Mouse (Mus musculus) hindbrain, embryonic 10.5 days (tissue): ENCODE measurements around the gene Tbc1d24. TPM values are rescaled to one million over a fixed set of nuclear protein-coding genes. Genes with fewer than 3 reads are reported as not detected.

Experiments
- DNase-seq: peaks from one replicate; pipeline ENCODE4 v3.0.0-alpha.2; 2017; ENCODE audit warnings: low spot score
- H3K27ac ChIP-seq: fragments of 300-500 bp; sonication (generic); 2 replicates; pipeline ENCODE4 v1.5.1; 2016; ENCODE audit warnings: mild to moderate bottlenecking, moderate library complexity
- H3K27me3 ChIP-seq: fragments of 300-500 bp; sonication (generic); 2 replicates; pipeline ENCODE4 v1.6.1; 2016; ENCODE audit warnings: mild to moderate bottlenecking; ENCODE audit not compliant: poor library complexity, insufficient read depth, severe bottlenecking
- H3K36me3 ChIP-seq: fragments of 300-500 bp; sonication (generic); 2 replicates; pipeline ENCODE4 v1.6.1; 2016; ENCODE audit warnings: mild to moderate bottlenecking, moderate library complexity
- H3K4me1 ChIP-seq: fragments of 300-500 bp; sonication (generic); replicated peaks from 2 replicates; pipeline ENCODE4 v1.6.1; 2016; ENCODE audit warnings: mild to moderate bottlenecking
- H3K4me3 ChIP-seq: fragments of 300-500 bp; sonication (generic); 2 replicates; pipeline ENCODE4 v1.5.1; 2016; ENCODE audit warnings: mild to moderate bottlenecking, moderate library complexity
- H3K9me3 ChIP-seq: fragments of 300-500 bp; sonication (generic); 2 replicates; pipeline ENCODE4 v1.6.1; 2016; ENCODE audit warnings: mild to moderate bottlenecking, moderate library complexity
- WGBS: fragments of 180-500 bp; shearing (Covaris S2); methylation state at CpG from one replicate; pipeline ENCODE4 v1.1.7; 2016; 5-methylcytosine and 5-hydroxymethylcytosine counted together
- polyA plus RNA-seq: library from polyadenylated mRNA; unstranded; fragments of >200 nt; fragmentation: Nextera tagmentation; extraction: Ambion mirVana; gene quantifications from 2 replicates; pipeline ENCODE4 v1.2.1, GENCODE M21; 2016

Tbc1d24 gene
- polyA plus RNA-seq, 1 experiment from 2014 or later, result 6.0 TPM

- H3K4me3 ChIP-seq, result no peak overlapping the region
- H3K27me3 ChIP-seq, result no peaks in the 10 kb centered on the region
- no peak for DNase-seq
- 87% methylated on average over 5 of the region's 5 CpGs for WGBS
- no peaks in the 10 kb centered on the region for H3K9me3 ChIP-seq
- peaks cover 3% of the 10 kb centered on the region for H3K36me3 ChIP-seq
- H3K4me1 ChIP-seq, result peaks cover 30% of the 10 kb centered on the region
- no peak overlapping the region for H3K27ac ChIP-seq
Observed at GRCm38 (mm10) chr17:24193769-24194168, 11.6 kb downstream of the Tbc1d24 start.

- peaks cover 30% of the 10 kb centered on the region for H3K4me1 ChIP-seq
- WGBS, result 89% methylated on average over 8 of the region's 8 CpGs
Observed at GRCm38 (mm10) chr17:24193268-24193667, 12.1 kb downstream of the Tbc1d24 start.

GRCm38 (mm10) chr17:24192848-24193247 is 12.5 kb downstream of the Tbc1d24 start:
- Histone ChIP-seq H3K9me3 (no peaks in the 10 kb centered on the region), H3K36me3 (peaks cover 10% of the 10 kb centered on the region), H3K4me3 (no peak overlapping the region), H3K27ac (no peak overlapping the region), H3K4me1 (peaks cover 30% of the 10 kb centered on the region), H3K27me3 (no peaks in the 10 kb centered on the region)
- 83% methylated on average over 8 of the region's 8 CpGs for WGBS
- DNase-seq, result no peak

More at GRCm38 (mm10) chr17:24193268-24193667, 12.1 kb downstream of the Tbc1d24 start:
- Histone ChIP-seq H3K27ac (no peak overlapping the region), H3K27me3 (no peaks in the 10 kb centered on the region), H3K9me3 (no peaks in the 10 kb centered on the region), H3K36me3 (peaks cover 7% of the 10 kb centered on the region), H3K4me3 (no peak overlapping the region)
- DNase-seq, result no peak

- Histone ChIP-seq H3K9me3 (no peaks in the 10 kb centered on the region), H3K4me1 (peaks cover 19% of the 10 kb centered on the region), H3K27me3 (no peaks in the 10 kb centered on the region), H3K27ac (no peak overlapping the region), H3K36me3 (peaks cover 12% of the 10 kb centered on the region), H3K4me3 (no peak overlapping the region)
- 85% methylated on average over 4 of the region's 4 CpGs for WGBS
- DNase-seq, result no peak
Observed at GRCm38 (mm10) chr17:24191481-24191880, 13.9 kb downstream of the Tbc1d24 start.

GRCm38 (mm10) chr17:24190934-24191333 is 14.4 kb downstream of the Tbc1d24 start:
- H3K27ac ChIP-seq, result no peak overlapping the region
- peaks cover 19% of the 10 kb centered on the region for H3K4me1 ChIP-seq
- H3K27me3 ChIP-seq, result no peaks in the 10 kb centered on the region
- WGBS, result 88% methylated on average over 2 of the region's 2 CpGs
- H3K4me3 ChIP-seq, result no peak overlapping the region
- no peaks in the 10 kb centered on the region for H3K9me3 ChIP-seq
- DNase-seq, result no peak
- peaks cover 14% of the 10 kb centered on the region for H3K36me3 ChIP-seq

GRCm38 (mm10) chr17:24174259-24174658 is 31.1 kb downstream of the Tbc1d24 start:
- no peak for DNase-seq
- no peaks in the 10 kb centered on the region for H3K36me3 ChIP-seq
- no peak overlapping the region for H3K27ac ChIP-seq
- no peaks in the 10 kb centered on the region for H3K27me3 ChIP-seq
- peaks cover 7% of the 10 kb centered on the region for H3K4me1 ChIP-seq
- whole genome bisulfite sequencing, result 84% methylated on average over 3 of the region's 3 CpGs
- no peaks in the 10 kb centered on the region for H3K9me3 ChIP-seq
- no peak overlapping the region for H3K4me3 ChIP-seq

- no peak overlapping the region for H3K27ac ChIP-seq
- no peak overlapping the region for H3K4me3 ChIP-seq
- H3K27me3 ChIP-seq, result no peaks in the 10 kb centered on the region
- no peaks in the 10 kb centered on the region for H3K36me3 ChIP-seq
- H3K9me3 ChIP-seq, result no peaks in the 10 kb centered on the region
- WGBS, result 3% methylated on average over 3 of the region's 3 CpGs
- peak; percentile 61 for DNase-seq
- H3K4me1 ChIP-seq, result peaks cover 8% of the 10 kb centered on the region
Observed at GRCm38 (mm10) chr17:24173423-24173822, 31.9 kb downstream of the Tbc1d24 start.

GRCm38 (mm10) chr17:24171738-24172137 is 33.6 kb downstream of the Tbc1d24 start:
- Histone ChIP-seq H3K36me3 (peaks cover 13% of the 10 kb centered on the region), H3K27ac (no peak overlapping the region), H3K4me3 (no peak overlapping the region), H3K4me1 (peaks cover 23% of the 10 kb centered on the region), H3K27me3 (no peaks in the 10 kb centered on the region), H3K9me3 (no peaks in the 10 kb centered on the region)
- WGBS, result 86% methylated on average over 4 of the region's 4 CpGs
- DNase-seq, result no peak

- Histone ChIP-seq H3K36me3 (peaks cover 18% of the 10 kb centered on the region), H3K4me3 (no peak overlapping the region), H3K27ac (no peak overlapping the region), H3K27me3 (no peaks in the 10 kb centered on the region), H3K9me3 (no peaks in the 10 kb centered on the region), H3K4me1 (peaks cover 23% of the 10 kb centered on the region)
- DNase-seq, result no peak
- 81% methylated on average over 5 of the region's 5 CpGs for WGBS
Observed at GRCm38 (mm10) chr17:24170729-24171128, 34.6 kb downstream of the Tbc1d24 start.

GRCm38 (mm10) chr17:24170125-24170524 is 35.2 kb downstream of the Tbc1d24 start:
- Histone ChIP-seq H3K36me3 (peaks cover 24% of the 10 kb centered on the region), H3K27ac (peak overlapping the region; percentile 100), H3K4me1 (peaks cover 23% of the 10 kb centered on the region), H3K9me3 (no peaks in the 10 kb centered on the region), H3K27me3 (no peaks in the 10 kb centered on the region), H3K4me3 (peak overlapping the region; percentile 96)
- 65% methylated on average over 3 of the region's 3 CpGs for WGBS
- DNase-seq, result no peak

- Histone ChIP-seq H3K36me3 (peaks cover 31% of the 10 kb centered on the region), H3K4me1 (peaks cover 27% of the 10 kb centered on the region), H3K9me3 (no peaks in the 10 kb centered on the region), H3K27ac (peak within 1 kb of the TSS; percentile 100), H3K27me3 (no peaks in the 10 kb centered on the region), H3K4me3 (peak within 1 kb of the TSS; percentile 96)
- WGBS, result 1% methylated on average over 58 of the region's 58 CpGs
- peak; percentile 96 for DNase-seq
Observed at GRCm38 (mm10) chr17:24169317-24170065, 35.9 kb downstream of the Tbc1d24 start, which contains the start of gene Atp6v0c. Atp6v0c (minus strand) TSS chr17:24169702.

- Histone ChIP-seq H3K4me3 (peak overlapping the region; percentile 96), H3K36me3 (peaks cover 33% of the 10 kb centered on the region), H3K27ac (peak overlapping the region; percentile 100), H3K9me3 (no peaks in the 10 kb centered on the region), H3K4me1 (peaks cover 27% of the 10 kb centered on the region), H3K27me3 (no peaks in the 10 kb centered on the region)
- under 1% methylated on average over 41 of the region's 41 CpGs for WGBS
- peak; percentile 74 for DNase-seq
Observed at GRCm38 (mm10) chr17:24168590-24169277, 36.6 kb downstream of the Tbc1d24 start.

- peaks cover 31% of the 10 kb centered on the region for H3K4me1 ChIP-seq
- H3K27ac ChIP-seq, result peak overlapping the region; percentile 100
- H3K4me3 ChIP-seq, result peak overlapping the region; percentile 96
- no peaks in the 10 kb centered on the region for H3K9me3 ChIP-seq
- no peak for DNase-seq
- no peaks in the 10 kb centered on the region for H3K27me3 ChIP-seq
- peaks cover 33% of the 10 kb centered on the region for H3K36me3 ChIP-seq
- 65% methylated on average over 7 of the region's 7 CpGs for WGBS
Observed at GRCm38 (mm10) chr17:24167891-24168505, 37.4 kb downstream of the Tbc1d24 start.
